23 mouse cellular contexts compared by ENCODE assay signal in genomic region chr11:112083019-112083418, GRCm38 (mm10).
DNase-seq lines count a peak whose midpoint lies in the region; ATAC-seq and TF ChIP-seq lines count a peak whose summit lies in the region.
"Had no signal": no experiment of that assay in that cellular context is flagged by ENCODE, and none has a peak within 500 bp of the region (broad histone marks: within the 10 kb centered on the region; RNA-seq: fewer than 3 reads in every experiment).

No protein-coding gene starts in this region.

- 4% methylated on average over 4 of the region's 4 CpGs for WGBS in heart, embryonic 10.5 days
- WGBS in heart, embryonic 11.5 days (ENCODE audit: insufficient replicate concordance) = 3% methylated on average over 4 of the region's 4 CpGs
- 6% methylated on average over 4 of the region's 4 CpGs for WGBS in lung, embryonic 16.5 days
- WGBS in lung, adult 2 months = 18% methylated on average over 4 of the region's 4 CpGs
- 14% methylated on average over 4 of the region's 4 CpGs for WGBS in intestine, postnatal 0 days

- 0 out of 2 replicates have a peak overlapping the region, but pooled peaks have one; percentile 9 for H3K4me3 ChIP-seq in heart, embryonic 10.5 days
- no peak overlapping the region for H3K4me3 ChIP-seq in heart, embryonic 11.5 days (ENCODE audit: low read depth, low read length)
- no peak overlapping the region for H3K4me3 ChIP-seq in lung, embryonic 16.5 days (ENCODE audit: low read length)
- no peak overlapping the region for H3K4me3 ChIP-seq in lung, adult 2 months (replicated peaks; ENCODE audit: extremely low read depth, low read depth, low read length)
- no peak overlapping the region for H3K4me3 ChIP-seq in intestine, postnatal 0 days (ENCODE audit: low read depth, low read length)
- H3K4me3 ChIP-seq: embryonic facial prominence, embryonic 13.5 days; forebrain, embryonic 12.5 days; hindbrain, embryonic 15.5 days had no signal

- H3K27me3 ChIP-seq in heart, embryonic 10.5 days (ENCODE audit: insufficient read depth, poor library complexity, severe bottlenecking) = no peaks in the 10 kb centered on the region
- no peaks in the 10 kb centered on the region for H3K27me3 ChIP-seq in heart, embryonic 11.5 days (ENCODE audit: control insufficient read depth, insufficient read depth, low read length)
- no peaks in the 10 kb centered on the region for H3K27me3 ChIP-seq in lung, embryonic 16.5 days (ENCODE audit: control insufficient read depth, insufficient read depth, low read depth, low read length)
- no peaks in the 10 kb centered on the region for H3K27me3 ChIP-seq in intestine, postnatal 0 days (replicated peaks; ENCODE audit: control insufficient read depth, insufficient read depth, low read length)
- H3K27me3 ChIP-seq: embryonic facial prominence, embryonic 13.5 days; forebrain, embryonic 12.5 days; hindbrain, embryonic 15.5 days; Patski had no signal

- H3K4me1 ChIP-seq in heart, embryonic 10.5 days = peaks cover 10% of the 10 kb centered on the region
- 0 out of 2 replicates have a peak, but pooled peaks cover 4% of the 10 kb centered on the region for H3K4me1 ChIP-seq in heart, embryonic 11.5 days (ENCODE audit: control insufficient read depth, insufficient read depth, low read length)
- peaks cover 12% of the 10 kb centered on the region; the same call in 1 of the 2 replicates for H3K4me1 ChIP-seq in lung, embryonic 16.5 days (replicated peaks; ENCODE audit: control insufficient read depth, insufficient read depth, low read length)
- H3K4me1 ChIP-seq in lung, adult 2 months (ENCODE audit: control insufficient read depth, insufficient read depth, low read length) = no peaks in the 10 kb centered on the region
- H3K4me1 ChIP-seq in intestine, postnatal 0 days (replicated peaks; ENCODE audit: control insufficient read depth, insufficient read depth, low read length) = no peaks in the 10 kb centered on the region
- H3K4me1 ChIP-seq: embryonic facial prominence, embryonic 13.5 days; forebrain, embryonic 12.5 days; hindbrain, embryonic 15.5 days had no signal

- H3K27ac ChIP-seq in heart, embryonic 10.5 days = no peak overlapping the region
- no peak overlapping the region for H3K27ac ChIP-seq in heart, embryonic 11.5 days (ENCODE audit: low read depth, low read length)
- no peak overlapping the region; the same call in 1 of the 2 replicates for H3K27ac ChIP-seq in lung, embryonic 16.5 days (ENCODE audit: low read length)
- H3K27ac ChIP-seq in intestine, postnatal 0 days (ENCODE audit: low read depth, low read length) = no peak overlapping the region
- H3K27ac ChIP-seq: embryonic facial prominence, embryonic 13.5 days; forebrain, embryonic 12.5 days; hindbrain, embryonic 15.5 days had no signal

- no peak for TF ChIP-seq POLR2A in lung, adult 2 months (IDR thresholded peaks at IDR 0.05; ENCODE audit: borderline replicate concordance, extremely low read depth, low read depth, low read length)
- no peak for TF ChIP-seq POLR2A in brain, embryonic 14.5 days (IDR thresholded peaks at IDR 0.05; ENCODE audit: borderline replicate concordance, extremely low read depth, insufficient read depth, insufficient read length, poor library complexity, severe bottlenecking)

- no peak for DNase-seq in heart, embryonic 10.5 days (ENCODE audit: low spot score)
- no peak for DNase-seq in lung, adult 2 months
- peak; percentile 16 for DNase-seq in brain, embryonic 14.5 days (ENCODE audit: low read depth)
- no peak for DNase-seq in frontal cortex, postnatal 14 days (ENCODE audit: low spot score in 2 of 2)
- DNase-seq in adrenal gland, adult 18-20 months (ENCODE audit: low spot score in 2 of 2) = no peak
- DNase-seq: adrenal gland, adult 2 months; adrenal gland, postnatal 36 days; B cell, adult 2 months; cerebellum, adult 11-12 months; cerebellum, adult 9-10 months; cerebellum, postnatal 25 days; gastrocnemius, postnatal 25 days had no signal

- no peak for TF ChIP-seq CTCF in lung, adult 2 months (IDR thresholded peaks at IDR 0.05; ENCODE audit: insufficient read depth, low read length)
- TF ChIP-seq CTCF in brain, embryonic 14.5 days (IDR thresholded peaks at IDR 0.05; ENCODE audit: borderline replicate concordance, extremely low read depth, insufficient read depth, insufficient read length) = no peak
- TF ChIP-seq CTCF in intestine, postnatal 0 days (IDR thresholded peaks at IDR 0.05; ENCODE audit: low read depth) = no peak

- no peak overlapping the region for H3K4me2 ChIP-seq in heart, embryonic 11.5 days
- no peak overlapping the region for H3K4me2 ChIP-seq in lung, embryonic 16.5 days (ENCODE audit: low read depth, low read length)
- H3K4me2 ChIP-seq in intestine, postnatal 0 days (replicated peaks; ENCODE audit: low read depth) = 0 out of 2 replicates have a peak overlapping the region, but pooled peaks have one; percentile 6
- H3K4me2 ChIP-seq: embryonic facial prominence, embryonic 13.5 days; forebrain, embryonic 12.5 days; hindbrain, embryonic 15.5 days had no signal

- H3K9me3 ChIP-seq in heart, embryonic 10.5 days = no peaks in the 10 kb centered on the region
- no peaks in the 10 kb centered on the region for H3K9me3 ChIP-seq in heart, embryonic 11.5 days (replicated peaks; ENCODE audit: control insufficient read depth, low read length)
- H3K9me3 ChIP-seq in lung, embryonic 16.5 days (ENCODE audit: control insufficient read depth, low read length) = no peaks in the 10 kb centered on the region
- no peaks in the 10 kb centered on the region for H3K9me3 ChIP-seq in intestine, postnatal 0 days (ENCODE audit: control insufficient read depth)
- H3K9me3 ChIP-seq: embryonic facial prominence, embryonic 13.5 days; forebrain, embryonic 12.5 days; G1E; hindbrain, embryonic 15.5 days had no signal

- ATAC-seq in heart, embryonic 11.5 days (replicated peaks; ENCODE audit: insufficient number of reproducible peaks, low FRiP score, low TSS enrichment) = no peak
- ATAC-seq in lung, embryonic 16.5 days (ENCODE audit: low read depth) = 0 out of 2 replicates have a peak, but pooled peaks have one; percentile 31
- ATAC-seq in intestine, postnatal 0 days = no peak
- ATAC-seq: activated CD4-positive, CD25-positive, alpha-beta regulatory T cell, adult 4 months; CD4-positive, CD25-positive, alpha-beta regulatory T cell, adult 4 months; forebrain, embryonic 16.5 days; Patski had no signal

- no peak overlapping the region for H3K9ac ChIP-seq in heart, embryonic 11.5 days (ENCODE audit: low read depth, low read length)
- H3K9ac ChIP-seq in lung, embryonic 16.5 days (ENCODE audit: low read length) = no peak overlapping the region
- H3K9ac ChIP-seq in intestine, postnatal 0 days (ENCODE audit: low read depth, low read length) = no peak overlapping the region
- H3K9ac ChIP-seq: embryonic facial prominence, embryonic 13.5 days; forebrain, embryonic 12.5 days; hindbrain, embryonic 15.5 days had no signal

- H3K36me3 ChIP-seq in heart, embryonic 10.5 days = no peaks in the 10 kb centered on the region
- no peaks in the 10 kb centered on the region for H3K36me3 ChIP-seq in heart, embryonic 11.5 days (ENCODE audit: control insufficient read depth, insufficient read depth, low read length)
- no peaks in the 10 kb centered on the region for H3K36me3 ChIP-seq in lung, embryonic 16.5 days (ENCODE audit: control insufficient read depth, insufficient read depth, low read length)
- H3K36me3 ChIP-seq in intestine, postnatal 0 days (ENCODE audit: control insufficient read depth, insufficient read depth) = no peaks in the 10 kb centered on the region
- H3K36me3 ChIP-seq: embryonic facial prominence, embryonic 13.5 days; forebrain, embryonic 12.5 days; G1E; hindbrain, embryonic 15.5 days had no signal
